Mouse (Mus musculus): ENCODE results near the gene Csrp3.

DNA sequence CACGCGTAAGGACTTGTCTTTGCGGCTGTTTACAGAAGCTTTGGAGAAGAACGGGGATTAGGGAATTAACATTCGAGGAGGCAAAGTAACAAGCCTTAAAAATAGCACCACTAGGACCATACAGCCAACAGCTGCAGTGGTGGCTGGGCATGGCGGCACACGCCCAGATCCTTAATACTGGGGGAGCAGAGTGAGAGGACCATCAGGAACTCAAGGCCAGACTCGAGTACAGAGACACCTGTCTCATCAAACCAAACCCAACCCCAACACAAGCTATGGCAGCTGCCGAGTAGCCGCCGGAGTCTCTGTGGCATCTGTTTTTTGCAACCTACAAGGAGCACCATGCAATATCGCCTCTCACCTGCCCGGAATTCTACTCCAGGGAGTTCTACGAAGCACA is 27.3 kb upstream of the Csrp3 start:
- TF ChIP-seq GATA1 (IDR thresholded peaks at IDR 0.05; ENCODE audit: borderline replicate concordance, low read length): no peak
- no peak for TF ChIP-seq FLI1 (IDR thresholded peaks at IDR 0.05; ENCODE audit: low read length)
